Mouse (Mus musculus) cortical plate, adult 2 months (tissue): ENCODE measurements at regions not wholly inside any gene's neighbourhood (a gene's known extent, or its start where the extent isn't known, plus 50 kb on each side); places are given as distances from the start of the nearest gene placed in this dataset.

Source experiments
- CTCF ChIP-seq: fragments of 200-500 bp; IDR thresholded peaks from 2 replicates; pipeline ENCODE4 v1.5.1; 2011; ENCODE audit warnings: mild to moderate bottlenecking, control low read depth, low read length; ENCODE audit not compliant: insufficient read depth; ENCODE audit errors: extremely low read depth
- POLR2A ChIP-seq: fragments of 200-500 bp; IDR thresholded peaks from 2 replicates; pipeline ENCODE4 v1.6.1; 2011; ENCODE audit warnings: mild to moderate bottlenecking, low read length, control low read depth; ENCODE audit not compliant: insufficient read depth; ENCODE audit errors: extremely low read depth

GRCm38 (mm10) chr12:49827769-49828168, 442.8 kb downstream of the Gm43517 start:
- TF ChIP-seq CTCF, result no peak
- TF ChIP-seq POLR2A, result no peak
